Mouse (Mus musculus) bone marrow macrophage, adult 2 months (primary cell): ENCODE results near the gene 1700025G04Rik. TPM values are rescaled to one million over a fixed set of nuclear protein-coding genes. Genes with fewer than 3 reads are reported as not detected.

ENCODE experiments used
- H3K27ac ChIP-seq: 2 replicates; pipeline ENCODE4 v1.5.1; 2012; ENCODE audit warnings: low read depth, low read length; ENCODE audit not compliant: insufficient read depth
- H3K4me1 ChIP-seq: 2 replicates; pipeline ENCODE4 v1.6.1; 2012; ENCODE audit warnings: low read length; ENCODE audit not compliant: control insufficient read depth, insufficient read depth
- H3K4me3 ChIP-seq: 2 replicates; pipeline ENCODE4 v1.5.1; 2012; ENCODE audit warnings: mild to moderate bottlenecking, low read length, moderate library complexity; ENCODE audit not compliant: insufficient read depth
- CTCF ChIP-seq: IDR thresholded peaks from 2 replicates; pipeline ENCODE4 v1.5.1; 2012; ENCODE audit warnings: low read depth, mild to moderate bottlenecking, low read length, moderate library complexity
- POLR2A ChIP-seq: IDR thresholded peaks from 2 replicates; pipeline ENCODE4 v1.6.1; 2012; ENCODE audit warnings: mild to moderate bottlenecking, low read depth, low read length, borderline replicate concordance
- polyA plus RNA-seq: library from polyadenylated mRNA; stranded (reverse); fragments of >200 nt; gene quantifications from 2 replicates; pipeline ENCODE4 v1.2.4, GENCODE M21; 2012; ENCODE audit not compliant: missing spikeins, insufficient read depth, insufficient read length

1700025G04Rik gene
- polyA plus RNA-seq, 1 experiment: 45.8 TPM

DNA sequence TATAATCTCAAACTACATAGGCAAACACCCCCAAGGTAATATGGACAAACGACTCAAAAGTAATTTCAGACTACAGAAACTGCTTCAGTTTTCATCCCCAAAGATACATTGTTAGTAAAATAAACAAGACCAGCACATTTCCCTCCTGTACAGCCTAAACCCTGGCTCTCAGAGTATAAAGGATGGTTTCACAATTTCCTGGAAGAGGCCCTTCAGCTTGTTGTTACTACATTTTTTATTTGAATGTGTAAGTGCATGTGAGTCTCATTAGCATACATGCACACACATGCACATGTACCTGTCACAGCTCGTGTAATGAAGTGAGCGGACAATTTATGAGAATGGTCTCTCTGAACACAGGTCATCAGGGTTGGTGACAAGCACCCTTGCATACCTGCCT lies 31.1 kb downstream of the 1700025G04Rik start:
- TF ChIP-seq CTCF (no peak), POLR2A (no peak)
- Histone ChIP-seq H3K4me3 (no peak overlapping the region), H3K4me1 (peaks cover 4% of the 10 kb centered on the region), H3K27ac (no peak overlapping the region)

GRCm38 (mm10) chr1:152053112-152053511 lies 36.8 kb downstream of the 1700025G04Rik start:
- TF ChIP-seq CTCF (no peak), POLR2A (no peak)
- no peaks in the 10 kb centered on the region; the same call in 1 of the 2 replicates for H3K4me1 ChIP-seq
- no peak overlapping the region for H3K4me3 ChIP-seq
- no peak overlapping the region for H3K27ac ChIP-seq

- H3K4me3 ChIP-seq: no peak overlapping the region
- H3K27ac ChIP-seq: no peak overlapping the region
- no peak for TF ChIP-seq POLR2A
- no peak for TF ChIP-seq CTCF
- H3K4me1 ChIP-seq: no peaks in the 10 kb centered on the region
Observed at GRCm38 (mm10) chr1:152051858-152052257, 38.1 kb downstream of the 1700025G04Rik start.

DNA sequence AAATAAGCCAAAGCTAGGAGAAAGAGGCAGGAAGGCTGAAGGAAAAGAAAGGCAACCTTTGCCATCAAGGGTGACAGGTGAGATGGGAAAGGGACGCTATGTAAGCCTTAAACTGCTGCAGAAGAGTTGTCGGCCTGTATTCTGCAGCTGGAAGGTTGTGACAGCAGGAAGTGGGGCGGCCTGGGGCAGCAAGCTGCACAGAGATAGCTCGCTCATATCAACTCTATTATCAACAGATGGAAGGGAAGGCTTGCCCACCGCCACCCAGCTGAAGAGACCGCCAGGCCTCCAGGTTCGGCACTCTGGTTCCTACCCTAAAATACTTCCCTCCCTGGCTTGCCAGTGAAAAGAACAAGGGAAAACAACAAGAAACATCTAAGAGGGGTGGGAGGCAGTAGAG lies 39.9 kb downstream of the 1700025G04Rik start:
- Histone ChIP-seq H3K27ac (no peak overlapping the region), H3K4me1 (peaks cover 2% of the 10 kb centered on the region), H3K4me3 (no peak overlapping the region)
- TF ChIP-seq CTCF (no peak), POLR2A (no peak)

DNA sequence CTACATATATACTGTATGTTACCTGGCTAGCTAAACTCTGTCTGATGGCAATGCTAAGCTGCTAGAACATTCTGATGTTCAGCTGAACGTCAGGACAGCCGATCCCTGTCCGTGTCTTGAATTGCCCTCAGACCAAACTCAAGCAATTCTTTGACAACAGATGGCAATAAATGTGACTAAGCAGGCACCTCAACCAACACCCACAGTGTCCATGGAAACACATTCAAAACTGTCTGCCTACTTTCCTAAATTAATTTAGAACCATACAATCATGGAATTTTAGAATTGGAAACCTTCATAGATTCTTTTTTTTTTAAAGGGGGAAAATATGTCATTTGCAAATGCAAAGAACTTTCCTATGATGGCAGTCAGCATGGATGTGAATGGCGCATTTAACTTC lies 41.6 kb downstream of the 1700025G04Rik start:
- Histone ChIP-seq H3K4me1 (peaks cover 5% of the 10 kb centered on the region), H3K4me3 (no peak overlapping the region), H3K27ac (no peak overlapping the region)
- TF ChIP-seq CTCF (no peak), POLR2A (no peak)

DNA sequence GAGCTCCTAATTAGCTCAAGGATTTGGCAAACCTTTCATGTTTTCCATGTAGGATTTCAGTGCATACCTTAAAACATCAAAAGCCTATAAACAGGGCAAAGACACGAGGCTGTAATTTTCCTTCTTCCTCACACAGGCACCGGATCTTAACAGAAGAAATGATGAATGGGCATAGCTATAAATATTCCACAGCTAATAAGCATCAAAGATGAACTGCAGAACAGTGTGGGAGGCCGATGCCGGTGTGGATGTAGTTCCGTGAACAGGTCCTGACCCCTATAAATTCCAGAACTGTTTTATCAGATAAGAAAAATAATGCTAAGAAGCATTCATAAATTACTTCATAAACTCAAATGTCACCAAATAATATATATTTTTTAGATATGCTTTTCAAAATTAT lies 42.5 kb downstream of the 1700025G04Rik start:
- no peak overlapping the region for H3K4me3 ChIP-seq
- peaks cover 7% of the 10 kb centered on the region for H3K4me1 ChIP-seq
- TF ChIP-seq CTCF (no peak), POLR2A (no peak)
- no peak overlapping the region for H3K27ac ChIP-seq

DNA sequence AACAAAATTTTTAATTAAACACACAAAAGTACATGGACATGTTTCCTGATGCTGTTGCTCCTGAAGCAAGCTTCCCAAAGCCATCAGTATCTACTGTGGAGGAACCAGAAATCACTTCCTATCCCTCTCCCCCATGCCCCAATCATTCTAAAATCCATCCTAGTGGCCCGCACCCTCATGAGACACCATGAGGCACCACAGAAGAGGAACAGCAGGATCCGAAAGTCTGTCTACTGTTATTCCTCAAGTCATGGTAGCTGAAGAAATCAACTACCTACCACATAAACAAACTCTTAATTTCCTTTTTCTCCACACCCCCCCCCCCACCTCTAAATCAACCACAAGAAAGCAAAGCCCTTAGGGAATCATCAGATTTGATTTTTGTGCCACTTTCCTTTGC lies 46.5 kb downstream of the 1700025G04Rik start:
- peaks cover 25% of the 10 kb centered on the region for H3K4me1 ChIP-seq
- no peak overlapping the region for H3K4me3 ChIP-seq
- H3K27ac ChIP-seq: no peak overlapping the region
- no peak for TF ChIP-seq POLR2A
- TF ChIP-seq CTCF: no peak

GRCm38 (mm10) chr1:152042409-152042808 lies 47.5 kb downstream of the 1700025G04Rik start:
- H3K27ac ChIP-seq: 0 out of 2 replicates have a peak overlapping the region, but pooled peaks have one; percentile 1
- TF ChIP-seq POLR2A: no peak
- TF ChIP-seq CTCF: no peak
- no peak overlapping the region for H3K4me3 ChIP-seq
- H3K4me1 ChIP-seq: peaks cover 33% of the 10 kb centered on the region

- TF ChIP-seq POLR2A (no peak), CTCF (no peak)
- Histone ChIP-seq H3K4me3 (no peak overlapping the region), H3K4me1 (peaks cover 41% of the 10 kb centered on the region), H3K27ac (no peak overlapping the region)
Observed at GRCm38 (mm10) chr1:152041005-152041404, 48.9 kb downstream of the 1700025G04Rik start.

GRCm38 (mm10) chr1:152040053-152040452 lies 49.9 kb downstream of the 1700025G04Rik start:
- H3K27ac ChIP-seq: no peak overlapping the region
- no peak overlapping the region for H3K4me3 ChIP-seq
- H3K4me1 ChIP-seq: peaks cover 43% of the 10 kb centered on the region
- TF ChIP-seq POLR2A (no peak), CTCF (no peak)

DNA sequence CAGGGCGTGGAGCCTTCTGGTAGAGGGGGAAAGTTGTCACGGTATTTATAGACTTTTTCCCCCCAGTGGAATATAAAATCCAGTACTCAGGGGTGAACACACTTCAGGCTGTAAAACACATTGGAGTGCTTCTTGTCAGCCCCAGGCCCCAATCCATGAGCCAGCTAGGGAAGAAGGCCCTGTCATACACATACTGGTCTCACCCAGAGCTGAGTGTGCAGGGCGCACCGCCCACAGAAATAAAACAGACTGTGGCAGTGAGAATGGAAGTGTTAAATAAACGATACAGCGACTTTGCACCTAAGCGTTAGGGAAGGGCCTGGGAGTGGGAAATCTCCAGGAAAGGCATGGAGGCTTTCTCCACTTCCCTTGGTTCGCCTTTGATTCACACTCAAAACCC lies 50.3 kb downstream of the 1700025G04Rik start:
- H3K27ac ChIP-seq: no peak overlapping the region
- no peak for TF ChIP-seq CTCF
- H3K4me3 ChIP-seq: no peak overlapping the region
- peaks cover 45% of the 10 kb centered on the region for H3K4me1 ChIP-seq

DNA sequence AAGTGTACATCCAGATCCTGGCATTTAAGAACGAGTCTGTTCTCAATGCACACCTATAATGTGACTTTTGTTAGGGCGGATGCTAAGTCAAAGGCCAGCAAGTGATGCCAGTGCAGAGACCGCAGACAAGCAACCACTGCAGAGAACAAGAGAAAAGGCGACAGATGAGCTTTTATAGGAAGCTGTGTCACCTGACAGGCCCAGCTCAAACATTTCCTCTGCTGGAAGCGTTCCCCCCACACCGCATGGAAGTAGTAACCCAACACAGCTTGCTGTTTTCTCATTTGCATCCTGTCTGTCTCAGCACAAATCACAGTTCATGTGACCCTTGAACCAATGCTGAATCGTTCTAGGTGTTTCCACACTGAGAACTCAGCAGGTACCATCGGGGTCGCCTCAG lies 51.8 kb downstream of the 1700025G04Rik start:
- Histone ChIP-seq H3K4me1 (peaks cover 46% of the 10 kb centered on the region), H3K27ac (peak overlapping the region; percentile 57), H3K4me3 (no peak overlapping the region)
- TF ChIP-seq POLR2A (no peak), CTCF (no peak)
